Mouse (Mus musculus) spleen, postnatal 4 days (tissue): ENCODE results near the gene Zfp503.
A peak's percentile ranks its signal among the peaks of the same experiment; 100 is the strongest.

Source experiments
- DNase-seq, 2 experiments: peaks; one replicate each; pipeline ENCODE4 v3.0.0; 2022; ENCODE audit warnings: low spot score in 2 of 2

Gene Zfp503

DNA sequence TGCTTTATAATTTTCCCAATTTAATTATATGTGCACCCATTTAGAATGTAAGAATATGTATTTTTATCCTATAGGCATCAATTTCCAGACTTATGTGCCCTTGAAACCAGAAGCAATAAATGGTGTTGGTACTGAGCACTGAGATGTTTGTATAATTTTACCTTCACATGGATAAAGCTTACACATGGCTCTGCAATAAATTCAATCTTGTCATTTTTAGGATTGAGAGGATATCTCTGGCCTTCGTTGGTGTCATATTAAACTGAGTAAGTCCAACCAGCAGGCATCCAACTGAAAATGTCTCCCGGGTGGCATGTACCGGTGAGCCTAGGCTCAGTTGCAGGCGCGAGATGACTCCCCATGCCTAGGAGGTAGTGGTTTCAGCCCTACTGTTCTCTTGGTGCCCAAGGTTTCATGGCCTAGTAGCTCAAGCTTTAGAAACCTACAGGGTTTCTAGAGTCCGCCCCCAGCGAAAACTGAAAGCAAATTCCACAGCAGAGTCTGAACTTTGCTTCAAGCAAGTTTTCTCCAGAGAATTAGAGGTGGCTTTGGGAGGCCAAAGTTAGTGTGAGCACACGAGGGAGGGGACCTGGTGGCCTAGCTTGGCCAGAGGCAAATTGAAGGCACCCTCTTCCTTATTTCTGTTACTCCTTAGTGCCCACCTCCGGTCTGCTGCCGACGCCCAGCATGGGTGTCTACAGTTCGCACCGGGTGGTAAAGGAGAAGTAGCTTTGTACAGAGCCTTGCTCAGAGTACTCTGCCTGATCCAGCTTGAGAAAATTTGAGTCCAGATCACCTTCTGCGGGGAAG, 4.1 kb upstream of the Zfp503 start:
- DNase-seq, result no peak

DNA sequence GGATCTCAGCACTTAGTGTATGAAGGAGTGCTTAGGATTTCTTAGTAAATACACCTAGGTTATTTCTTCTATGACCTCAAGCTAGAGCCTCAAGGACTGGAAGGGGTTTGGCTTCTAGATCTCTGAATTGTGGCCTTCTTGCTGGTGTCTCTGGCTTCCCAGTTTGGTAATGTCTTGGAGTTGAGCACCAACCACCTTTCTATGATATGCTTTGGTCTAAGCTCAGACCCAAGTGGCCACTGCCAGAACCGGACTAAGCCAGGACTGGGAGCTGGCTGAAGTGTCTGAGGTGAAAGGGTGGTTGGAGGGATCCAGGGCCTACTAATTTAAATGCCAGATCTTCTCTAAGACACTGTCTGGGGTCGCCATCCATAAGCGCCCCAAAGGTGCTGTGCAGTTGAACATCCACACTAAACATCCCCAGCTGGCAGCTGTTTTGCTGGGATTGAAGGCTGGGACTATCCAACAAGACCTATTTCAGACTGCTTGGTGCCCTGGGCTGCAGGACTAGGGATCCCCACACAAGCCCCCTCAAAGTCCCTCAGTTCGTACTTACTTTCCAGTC, 3.0 kb upstream of the Zfp503 start:
- no peak for DNase-seq

DNA sequence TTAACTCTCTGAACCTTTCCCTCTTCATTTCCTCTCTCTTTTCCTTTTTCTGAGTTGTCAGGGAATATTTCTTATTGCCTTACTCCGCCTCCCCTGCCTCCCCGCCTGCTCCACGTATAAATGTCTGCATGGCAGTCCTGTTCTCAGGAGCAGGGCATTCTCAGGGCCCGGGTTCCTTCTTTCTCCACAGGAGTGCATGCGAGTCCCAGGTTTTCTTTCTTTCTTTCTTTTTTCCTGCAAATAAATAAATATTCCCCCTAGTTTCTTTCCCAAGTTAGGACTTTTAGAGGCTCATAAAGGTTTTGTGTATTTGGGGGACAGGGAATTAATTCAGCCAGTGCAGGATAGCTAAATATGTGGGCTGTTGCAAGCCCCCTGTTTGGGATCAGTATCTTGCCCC, 2.5 kb upstream of the Zfp503 start:
- no peak for DNase-seq

DNA sequence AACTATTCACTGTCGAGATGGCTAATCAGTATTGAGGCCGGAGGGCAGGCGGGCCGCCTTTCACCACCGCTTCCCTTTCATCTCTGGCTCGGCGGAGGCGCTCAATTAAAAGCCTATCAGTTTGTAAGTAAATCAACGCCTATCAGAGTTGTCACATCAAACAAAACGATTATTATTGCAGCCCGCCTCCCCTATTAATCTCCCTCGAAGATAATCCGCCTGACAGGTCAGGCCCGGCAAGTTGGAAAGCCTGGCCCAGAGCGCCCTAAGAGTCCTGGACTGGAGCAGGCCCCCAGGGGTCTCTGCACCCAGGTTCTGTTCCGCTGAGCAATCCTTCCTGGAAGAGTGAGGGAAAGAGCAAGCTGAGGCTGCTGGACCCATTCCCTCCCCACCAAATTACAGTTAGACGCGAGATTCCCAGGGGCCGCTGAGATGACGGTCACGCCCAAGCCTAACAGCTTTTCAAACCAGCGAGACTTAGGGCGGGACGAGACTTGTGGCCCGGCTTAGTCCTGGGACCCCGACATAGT, 1.9 kb upstream of the Zfp503 start:
- DNase-seq, result no peak

DNA sequence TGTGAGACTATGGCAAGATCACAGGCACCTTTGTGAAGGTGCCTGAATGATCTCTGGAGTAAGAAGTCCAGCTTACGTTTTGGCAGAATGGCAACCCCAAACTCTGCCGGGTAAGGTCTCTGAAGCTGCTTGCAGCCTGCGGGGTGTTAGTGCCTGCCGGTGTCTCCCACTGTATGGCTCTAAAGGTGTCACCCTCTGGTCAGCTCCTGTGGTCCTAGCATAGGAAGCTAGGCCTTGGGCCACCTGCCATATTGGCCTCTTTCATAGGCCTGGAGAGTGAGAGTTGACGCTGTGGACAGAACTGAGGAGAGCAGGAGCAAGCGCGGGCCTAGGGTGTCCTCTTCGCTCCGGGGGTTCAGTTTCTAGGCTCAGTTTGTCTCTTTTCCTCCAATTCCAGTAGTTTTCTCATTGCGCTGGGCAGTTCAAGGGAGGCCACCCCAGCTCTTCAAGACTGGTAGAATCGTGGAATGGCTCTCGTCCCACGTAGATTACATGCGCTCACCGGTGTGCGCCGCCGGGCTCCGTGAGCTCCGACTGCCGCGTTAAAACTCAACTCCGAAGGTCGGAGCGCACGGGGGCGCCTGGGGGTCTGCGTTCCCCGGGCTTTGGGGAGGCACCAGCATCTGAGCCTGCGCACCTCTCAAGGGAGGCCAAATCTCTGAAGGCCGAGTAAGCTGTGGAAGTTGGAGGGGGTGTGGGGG, 1.1 kb upstream of the Zfp503 start:
- DNase-seq, result no peak

DNA sequence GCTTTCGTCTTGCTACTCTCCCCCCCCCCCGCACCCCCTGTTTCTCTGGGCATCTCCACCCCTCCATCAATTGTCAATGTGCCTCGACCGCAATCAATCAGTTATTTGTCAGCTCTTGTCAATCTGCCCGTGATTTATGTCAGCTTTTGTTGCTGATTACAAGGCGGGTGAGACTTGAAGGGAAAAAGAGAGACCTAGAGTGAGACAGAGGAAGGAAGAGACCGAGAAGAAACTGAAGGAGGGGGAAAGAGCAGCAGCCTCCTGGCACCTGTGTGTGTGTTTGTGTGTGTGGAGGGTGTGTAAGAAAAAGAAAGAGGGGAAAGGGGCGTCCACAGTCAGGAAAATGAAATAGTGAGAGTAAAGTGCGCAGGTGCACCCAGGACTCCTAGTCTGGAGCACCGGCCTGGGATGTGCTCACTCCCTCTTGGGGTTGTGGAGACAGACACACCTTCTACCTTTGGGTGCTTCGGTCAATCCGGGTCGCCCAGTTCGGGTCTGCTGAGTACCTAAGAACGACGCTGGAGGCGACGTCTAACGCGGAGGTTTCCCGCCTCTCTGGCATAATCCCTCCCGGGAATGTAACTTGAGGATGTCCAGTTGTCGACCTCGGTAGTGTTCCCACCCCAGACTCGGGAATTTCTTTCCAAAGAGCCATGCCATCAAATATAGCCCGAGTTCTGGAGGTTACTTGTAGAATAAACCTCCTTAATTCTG, 667 bp downstream of the Zfp503 start:
- no peak for DNase-seq

DNA sequence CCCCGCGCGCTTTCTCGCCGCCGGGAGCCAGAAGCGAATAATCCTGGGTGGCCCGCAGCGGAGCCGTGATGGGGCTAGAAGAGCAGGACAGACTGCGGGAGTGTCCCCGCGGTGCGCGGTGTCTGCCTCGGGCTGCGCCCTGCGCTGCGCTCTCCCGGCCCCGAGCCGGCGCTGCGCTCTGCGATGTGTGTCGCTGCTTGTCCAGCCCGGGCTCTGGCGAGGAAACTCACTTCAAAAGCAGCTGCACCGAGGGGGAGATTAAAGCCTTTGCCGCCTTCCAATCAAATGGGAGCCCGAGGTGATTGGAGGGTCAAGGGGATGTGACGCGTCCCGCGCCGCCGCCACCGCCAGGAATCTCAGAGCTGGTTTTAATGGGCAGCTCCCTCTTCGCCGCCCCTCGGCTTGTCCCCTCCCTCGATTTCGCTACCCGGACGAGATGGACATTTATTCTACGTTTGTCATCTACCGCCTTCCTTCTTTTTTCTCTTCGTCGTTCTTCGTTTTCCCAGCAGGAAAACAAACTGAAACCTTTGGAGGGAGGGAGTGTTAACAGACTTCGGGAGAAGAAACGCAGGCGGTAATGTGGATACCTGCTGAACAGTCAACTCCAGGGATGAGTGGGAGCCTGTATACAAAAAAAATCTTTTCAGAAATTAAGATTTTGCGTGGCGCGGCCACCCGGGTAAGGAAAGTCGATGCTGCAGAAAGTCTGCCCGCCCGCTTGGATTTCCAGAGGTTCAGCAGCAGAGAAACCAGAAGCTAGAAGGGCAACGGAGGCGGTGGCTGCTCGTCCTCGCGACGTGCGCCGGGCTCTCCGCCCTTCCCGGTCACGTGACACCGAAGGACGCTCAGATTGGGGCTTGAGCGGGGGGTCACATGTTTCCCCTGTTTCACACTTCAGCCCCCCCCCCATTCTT, 1.5 kb downstream of the Zfp503 start:
- peak; percentile 46 to 73 for DNase-seq

DNA sequence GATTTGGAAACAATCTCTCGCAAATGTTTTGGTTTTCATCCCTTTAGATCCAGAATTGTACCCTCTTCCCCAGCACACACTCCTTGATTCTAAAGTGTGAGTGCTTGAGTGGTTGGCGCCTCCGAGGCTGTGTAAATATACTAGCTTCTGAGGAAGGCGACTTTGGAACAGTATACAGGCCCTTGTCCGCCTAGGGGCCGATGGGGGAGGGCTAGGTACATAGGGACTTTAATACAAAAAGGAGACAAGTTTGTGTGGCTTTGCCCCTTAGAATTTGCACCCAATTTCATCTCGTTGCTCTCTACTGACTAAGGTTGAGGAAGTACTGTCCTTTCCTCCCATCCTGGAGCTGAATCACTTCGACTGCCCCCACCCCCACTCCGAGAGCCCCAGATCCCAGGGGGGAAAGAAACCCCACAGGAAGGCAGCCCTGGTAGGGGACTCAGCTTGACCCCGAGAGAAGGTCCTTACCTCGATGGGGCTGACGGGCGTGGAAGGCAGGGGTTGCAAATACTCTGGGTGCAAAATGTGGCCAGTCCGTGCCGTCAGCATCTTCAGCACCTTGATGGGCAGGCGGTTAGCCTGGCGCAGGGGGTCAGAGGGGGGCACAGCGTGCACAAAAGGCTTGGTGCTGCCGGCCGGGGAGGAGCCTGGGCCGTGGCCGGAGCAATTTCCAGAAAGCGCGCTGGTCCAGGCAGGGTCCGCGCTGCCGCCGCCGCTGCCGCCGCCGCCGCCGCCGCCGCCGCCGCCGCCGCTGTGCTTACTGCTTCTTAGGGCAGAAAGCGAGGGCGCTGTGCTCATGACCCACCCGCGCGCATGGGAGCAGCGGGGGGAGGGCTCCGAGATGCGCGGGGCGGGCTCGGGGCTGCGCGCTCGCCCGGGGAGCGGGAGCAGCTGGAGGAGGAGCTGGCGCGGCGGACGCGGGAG, 2.4 kb downstream of the Zfp503 start:
- no peak for DNase-seq

DNA sequence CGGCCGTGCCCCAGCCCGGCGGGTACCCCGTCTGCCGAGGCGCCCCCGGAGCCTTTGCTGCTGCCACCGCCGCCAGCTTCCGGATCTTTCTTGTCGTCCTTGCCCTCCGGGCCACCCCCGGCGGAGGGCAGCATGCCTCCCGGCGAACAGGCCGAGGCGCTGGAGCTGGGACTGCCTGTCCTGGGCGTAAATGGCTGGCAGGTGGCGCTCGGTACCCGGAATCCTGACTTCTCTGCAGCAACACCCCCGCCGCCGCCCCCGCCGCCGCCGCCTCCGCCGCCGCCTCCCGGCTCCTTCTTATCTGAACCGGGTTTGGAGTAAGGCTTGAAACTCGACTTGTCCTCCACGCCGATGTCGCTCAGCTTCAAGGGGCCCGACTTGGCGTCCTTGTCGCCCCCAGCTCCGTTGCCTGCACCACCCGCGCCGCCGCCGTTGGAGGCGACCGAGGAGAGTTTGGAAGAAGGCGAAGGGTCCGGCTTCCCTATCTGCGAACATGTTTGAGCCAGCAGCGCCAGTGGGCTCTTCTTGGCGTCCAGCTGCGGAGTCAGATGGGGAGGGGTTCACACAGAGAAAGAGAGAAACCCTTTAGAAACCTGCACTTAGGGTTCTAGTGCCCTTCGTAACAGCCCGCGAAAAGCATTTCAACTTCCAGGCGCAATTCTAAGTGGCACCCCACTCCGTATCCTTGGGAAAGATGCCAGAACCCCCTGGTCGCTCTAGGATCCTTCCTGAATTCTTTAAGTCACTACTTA, 3.2 kb downstream of the Zfp503 start:
- DNase-seq, result peak; percentile 66 to 81

DNA sequence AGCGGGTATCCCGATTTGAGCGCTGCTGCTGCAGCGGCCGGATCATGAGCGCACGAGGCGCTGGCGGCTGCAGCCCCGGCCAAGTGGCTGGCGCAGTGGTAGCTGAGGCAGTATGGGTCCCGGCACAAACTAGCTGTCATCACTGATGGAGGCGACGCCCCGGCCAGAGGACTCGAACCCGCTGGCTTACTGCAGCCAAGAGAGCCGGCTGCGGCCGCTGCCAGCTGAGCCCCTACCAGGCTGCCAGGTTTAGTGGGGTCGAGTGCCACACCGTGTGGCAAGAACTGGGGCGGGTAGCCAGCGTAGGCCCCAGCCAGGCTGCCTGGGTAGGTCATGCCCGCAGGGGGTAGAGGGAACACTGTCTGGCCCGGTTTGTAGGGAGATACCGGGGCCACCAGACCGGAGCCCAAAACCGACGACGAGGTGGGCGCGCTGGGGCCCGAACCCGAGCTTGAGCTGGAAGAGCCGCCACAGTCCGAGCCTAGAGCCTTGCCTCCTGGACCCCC, 3.9 kb downstream of the Zfp503 start:
- no peak for DNase-seq

DNA sequence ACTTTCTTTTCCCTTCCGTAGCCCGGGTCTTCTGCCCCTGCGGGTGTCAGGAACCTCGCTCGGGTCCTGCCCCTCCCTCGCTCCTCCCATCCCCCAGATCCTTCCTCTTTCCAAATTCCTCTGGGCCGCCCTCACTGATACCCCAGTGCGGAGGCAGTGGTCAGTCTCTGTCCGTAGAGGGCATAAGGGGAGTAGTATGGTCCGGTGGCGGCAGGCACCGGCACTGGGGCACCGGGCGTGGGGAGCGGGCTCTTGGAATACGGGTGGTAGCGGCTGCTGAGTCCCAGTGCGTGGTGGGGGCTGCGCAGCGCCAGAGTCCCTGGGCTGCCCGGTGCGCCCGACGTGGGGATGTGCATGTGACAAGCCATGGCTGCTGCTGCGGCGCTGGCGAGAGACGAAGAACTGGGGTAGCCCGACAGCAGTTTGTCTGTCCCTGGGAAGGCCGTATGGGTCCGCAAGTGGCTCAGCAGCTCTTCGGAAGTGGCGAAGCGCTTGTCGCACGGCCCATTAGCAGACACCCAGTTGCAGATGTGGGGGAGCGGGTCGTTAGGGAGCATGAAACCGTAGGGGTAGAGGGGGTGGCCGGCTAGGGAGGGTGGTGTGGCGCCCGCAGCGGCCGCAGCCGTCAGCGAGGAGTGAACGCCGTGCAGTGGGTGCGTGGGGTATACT, 4.5 kb downstream of the Zfp503 start:
- DNase-seq, result peak in 1 of 2 experiments; percentile 67

DNA sequence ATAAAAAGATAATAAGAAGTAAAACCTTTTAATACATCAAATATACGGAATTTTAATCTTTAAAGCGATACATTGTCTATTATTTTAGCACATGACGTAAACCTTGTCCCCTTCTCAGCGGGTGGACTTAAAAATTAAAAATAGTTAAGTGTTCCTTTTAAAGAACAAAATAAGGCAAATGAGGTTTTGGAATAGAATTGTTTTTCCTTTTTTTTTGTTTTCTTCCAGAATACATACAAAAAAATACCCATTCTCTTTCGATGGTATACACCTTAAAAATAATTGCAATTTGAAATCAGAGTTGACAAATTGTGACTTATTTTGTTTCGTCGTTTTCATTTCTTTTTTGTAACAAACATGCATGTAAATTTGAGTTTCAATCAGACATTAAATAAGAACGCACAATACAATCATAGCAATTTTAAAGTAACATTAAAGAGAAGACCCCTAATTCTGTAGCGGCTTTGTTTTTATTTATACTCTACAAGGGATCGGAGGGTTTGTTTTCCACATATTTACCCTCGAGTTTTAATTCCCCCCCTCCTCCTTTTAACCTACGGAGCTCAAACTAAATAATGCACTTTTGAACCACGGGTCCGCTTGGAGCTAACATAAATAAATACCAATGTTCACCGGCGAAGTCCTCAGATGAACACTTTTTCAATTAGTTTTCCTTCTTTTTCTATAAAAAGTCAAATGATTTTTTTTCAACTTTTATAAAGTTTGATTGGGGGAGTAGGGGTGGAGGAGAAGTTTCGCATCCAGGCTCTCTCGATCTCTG, 5.3 kb downstream of the Zfp503 start:
- DNase-seq, result no peak

DNA sequence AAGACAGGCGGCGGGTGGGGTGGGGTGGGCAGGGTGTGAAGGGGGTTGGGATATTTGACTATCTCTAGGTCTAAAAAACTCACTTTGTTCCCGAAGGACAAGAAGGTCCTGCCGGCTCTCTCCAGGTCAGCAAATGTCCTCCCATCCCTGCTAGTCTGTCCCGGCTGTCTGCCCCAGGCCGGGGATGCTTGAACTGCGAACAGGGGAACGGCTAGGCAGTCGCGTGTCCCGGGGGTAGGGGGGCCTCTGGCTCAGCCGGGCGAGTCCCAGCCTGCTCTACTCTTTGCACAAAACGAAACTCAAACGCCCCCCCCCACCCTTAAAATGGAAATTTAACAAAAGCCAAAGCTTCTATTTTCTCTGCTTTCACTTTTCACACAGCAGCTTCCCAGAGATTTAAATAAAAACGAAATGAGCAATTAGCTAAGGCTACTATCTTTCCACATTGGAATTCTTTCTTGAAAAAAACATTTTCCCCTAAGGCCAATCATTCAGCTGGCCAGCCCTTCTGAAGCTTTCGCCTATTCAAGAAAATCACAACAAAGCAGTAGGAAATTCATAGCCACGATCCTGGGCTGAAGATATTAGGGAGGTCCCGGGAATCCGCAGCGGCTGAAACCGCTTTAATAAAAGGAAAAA, 6.0 kb downstream of the Zfp503 start:
- DNase-seq, result no peak

DNA sequence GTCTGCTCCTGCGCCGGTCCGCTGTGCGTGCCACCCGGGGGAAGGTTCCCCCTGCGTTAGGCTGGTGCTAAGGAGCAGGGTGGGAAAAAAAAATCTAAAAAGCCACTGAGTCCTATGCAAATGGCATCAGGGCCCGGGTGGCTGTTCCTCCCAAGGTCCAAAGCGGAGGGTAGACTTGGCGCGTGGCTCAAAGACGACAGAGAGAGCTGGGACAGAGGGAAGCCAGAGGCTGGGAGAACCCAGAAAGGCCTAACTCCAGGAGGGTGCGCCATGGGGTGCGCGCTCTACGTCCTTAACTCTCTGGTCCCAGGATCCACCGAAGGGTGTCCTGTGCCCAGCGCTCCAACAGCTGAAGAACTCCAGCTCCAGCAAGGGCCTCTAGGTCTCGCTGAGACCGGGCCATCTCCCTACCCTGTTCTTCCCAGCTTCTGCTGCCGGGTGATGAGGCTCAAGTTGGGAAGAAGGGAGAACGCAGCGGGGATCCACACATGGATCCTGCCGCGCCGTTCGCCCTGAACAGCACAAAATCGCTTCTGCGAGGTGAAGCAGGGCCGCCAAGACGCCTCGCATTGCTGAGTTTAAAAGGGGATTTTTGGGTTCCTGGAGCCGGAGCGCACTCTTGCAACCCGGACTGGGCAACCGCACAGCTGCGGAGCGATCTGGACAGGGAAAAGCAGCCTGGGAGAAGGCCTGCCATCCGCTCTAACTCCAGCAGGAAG, 6.7 kb downstream of the Zfp503 start:
- no peak for DNase-seq

DNA sequence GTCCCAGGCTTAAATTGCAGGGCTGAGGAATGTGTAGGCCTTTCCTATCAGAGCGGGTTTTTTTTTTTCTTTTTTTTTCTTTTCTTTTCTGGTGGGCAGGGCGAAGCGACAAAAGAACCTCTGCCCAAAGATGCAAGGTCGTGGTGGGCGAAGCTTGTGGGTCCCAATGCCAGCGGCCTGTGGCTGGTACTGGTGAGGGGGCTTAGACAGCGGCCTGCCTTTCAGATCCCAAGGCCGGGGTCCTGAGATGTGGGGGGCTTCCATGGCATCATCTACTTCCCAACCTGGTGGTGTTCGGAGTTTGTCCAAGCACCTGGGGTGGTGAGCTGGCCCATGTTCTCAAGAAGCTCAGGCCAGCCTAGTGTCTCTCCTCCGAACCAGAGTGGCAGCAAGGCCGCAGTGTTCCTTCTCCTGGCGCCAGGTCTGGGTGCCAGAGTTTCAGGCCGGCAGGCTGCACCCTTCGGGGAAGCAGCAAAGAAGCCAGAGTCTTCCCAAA, 7.3 kb downstream of the Zfp503 start:
- no peak for DNase-seq

DNA sequence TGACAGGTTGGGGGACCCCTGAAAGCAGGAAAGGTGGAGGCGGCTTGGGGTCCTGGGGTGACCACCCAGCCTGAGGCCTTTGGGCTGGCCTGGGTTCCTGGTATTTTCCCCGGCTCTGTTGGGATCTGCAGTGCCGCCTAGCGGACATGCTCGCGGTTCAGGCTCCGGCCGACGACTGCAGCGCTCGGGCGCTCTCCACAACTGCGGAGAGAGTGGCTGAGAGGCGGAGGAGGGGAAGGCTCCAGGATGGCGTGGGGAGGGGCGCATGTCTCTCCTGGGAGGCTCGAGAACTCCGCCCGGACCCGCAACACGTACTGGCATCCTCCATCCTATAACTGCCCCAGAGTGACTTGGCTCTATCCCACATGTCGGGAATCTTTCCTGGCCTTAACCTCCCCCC, 7.9 kb downstream of the Zfp503 start:
- DNase-seq, result peak; percentile 41 to 82
